Mouse (Mus musculus) spleen, embryonic (tissue): ENCODE data around the gene Fcgr4.

Experiments
- CTCF ChIA-PET: fragments of 350-600 bp; sonication (Branson Sonifier 250); formaldehyde crosslinking; loops from one replicate; lab custom pipeline; 2022; lab: Charles Lee

Gene Fcgr4

GRCm38 (mm10) chr1:171006335-171006734 lies 12.4 kb upstream of the Fcgr4 start:
- CTCF ChIA-PET, result interaction anchor here (1.0 kb wide), 1 partner anchor 105 kb away, joined by 3 read pairs; no protein-coding TSS in a partner anchor

GRCm38 (mm10) chr1:171006905-171007304 lies 11.8 kb upstream of the Fcgr4 start:
- CTCF ChIA-PET, result interaction anchor here (1.0 kb wide), 1 partner anchor 106 kb away, joined by 3 read pairs; no protein-coding TSS in a partner anchor

GRCm38 (mm10) chr1:171011733-171012132 lies 7.0 kb upstream of the Fcgr4 start:
- CTCF ChIA-PET, result no interaction called here

- CTCF ChIA-PET, result interaction anchor here (0.6 kb wide), 1 partner anchor 136 kb away, joined by 5 read pairs; no protein-coding TSS in a partner anchor
These were observed 1.9 kb upstream of the Fcgr4 start for GRCm38 (mm10) chr1:171016676-171017356.

- CTCF ChIA-PET, result no interaction called here
These were observed 1.1 kb upstream of the Fcgr4 start for GRCm38 (mm10) chr1:171017468-171018158.

- CTCF ChIA-PET, result no interaction called here
These were observed 711 bp downstream of the Fcgr4 start for GRCm38 (mm10) chr1:171019311-171019950.

GRCm38 (mm10) chr1:171031752-171032151 lies 13.0 kb downstream of the Fcgr4 start:
- CTCF ChIA-PET, result no interaction called here

- CTCF ChIA-PET, result no interaction called here
These were observed 14.0 kb downstream of the Fcgr4 start for GRCm38 (mm10) chr1:171032691-171033090.

- CTCF ChIA-PET, result no interaction called here
These were observed 14.5 kb downstream of the Fcgr4 start for GRCm38 (mm10) chr1:171033196-171033595.

GRCm38 (mm10) chr1:171033756-171034155 lies 15.0 kb downstream of the Fcgr4 start:
- CTCF ChIA-PET, result no interaction called here

- CTCF ChIA-PET, result no interaction called here
These were observed 15.5 kb downstream of the Fcgr4 start for GRCm38 (mm10) chr1:171034201-171034600.

GRCm38 (mm10) chr1:171035611-171036010 lies 16.9 kb downstream of the Fcgr4 start:
- CTCF ChIA-PET, result no interaction called here

GRCm38 (mm10) chr1:171036550-171037324 lies 18.0 kb downstream of the Fcgr4 start:
- CTCF ChIA-PET, result interaction anchor here (0.5 kb wide), 1 partner anchor 14 kb away, joined by 3 read pairs; no protein-coding TSS in a partner anchor

- CTCF ChIA-PET, result no interaction called here
These were observed 19.4 kb downstream of the Fcgr4 start for GRCm38 (mm10) chr1:171037861-171038721.

GRCm38 (mm10) chr1:171039135-171039534 lies 20.4 kb downstream of the Fcgr4 start:
- CTCF ChIA-PET, result interaction anchor here (0.7 kb wide), 1 partner anchor 215 kb away, joined by 5 read pairs; no protein-coding TSS in a partner anchor

GRCm38 (mm10) chr1:171039880-171040279 lies 21.2 kb downstream of the Fcgr4 start:
- CTCF ChIA-PET, result no interaction called here

- CTCF ChIA-PET, result no interaction called here
These were observed 25.0 kb downstream of the Fcgr4 start for GRCm38 (mm10) chr1:171043594-171044153.

GRCm38 (mm10) chr1:171044365-171045078 lies 25.8 kb downstream of the Fcgr4 start:
- CTCF ChIA-PET, result no interaction called here

- CTCF ChIA-PET, result no interaction called here
These were observed 26.4 kb downstream of the Fcgr4 start for GRCm38 (mm10) chr1:171045079-171045465.
